Mouse (Mus musculus): Measurements from ENCODE around the gene Cir1. TPM values are rescaled to one million over a fixed set of nuclear protein-coding genes. Genes with fewer than 3 reads are reported as not detected.

Gene Cir1
- polyA plus RNA-seq, 1 experiment: 18.4 TPM

DNA sequence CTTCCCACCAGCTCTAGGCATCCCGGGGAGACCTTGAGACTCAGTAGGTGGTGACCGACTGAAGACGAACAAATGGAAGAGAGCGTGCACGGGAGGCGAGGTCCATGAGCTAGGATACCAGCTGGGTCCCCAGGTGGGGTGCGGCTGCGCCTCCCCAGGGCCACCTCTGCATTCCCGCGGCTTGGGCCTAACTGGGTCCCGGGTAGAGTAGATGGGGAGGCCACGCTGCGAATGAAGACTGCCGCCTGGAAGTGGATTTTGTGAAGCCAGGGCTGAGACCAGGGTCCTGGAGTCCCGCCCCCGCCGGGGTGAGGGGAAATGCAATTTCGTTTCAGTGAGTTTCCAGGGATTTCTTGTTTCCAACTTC lies 34.8 kb downstream of the Cir1 start:
- Histone ChIP-seq H3K9me3 (replicated peaks; ENCODE audit: control insufficient read depth, insufficient read depth, low read length, poor library complexity, severe bottlenecking) (no peaks in the 10 kb centered on the region), H3K36me3 (ENCODE audit: control insufficient read depth, insufficient read depth, low read length, poor library complexity, severe bottlenecking) (no peaks in the 10 kb centered on the region), H3K9ac (ENCODE audit: low read depth, poor library complexity, severe bottlenecking) (no peak overlapping the region), H3K27me3 (ENCODE audit: control insufficient read depth, insufficient read depth, low read length, poor library complexity, severe bottlenecking) (peaks cover 38% of the 10 kb centered on the region), H3K4me1 (ENCODE audit: control insufficient read depth, insufficient read depth, low read length) (no peaks in the 10 kb centered on the region), H3K27ac (ENCODE audit: insufficient read depth, low read length) (no peak overlapping the region), H3K4me3 (ENCODE audit: low read depth, low read length) (peak overlapping the region; percentile 26)
- no peak for TF ChIP-seq CTCF (IDR thresholded peaks at IDR 0.05; ENCODE audit: low read depth, low read length)
- TF ChIP-seq POLR2A (IDR thresholded peaks at IDR 0.05; ENCODE audit: insufficient read depth, low read length): no peak

DNA sequence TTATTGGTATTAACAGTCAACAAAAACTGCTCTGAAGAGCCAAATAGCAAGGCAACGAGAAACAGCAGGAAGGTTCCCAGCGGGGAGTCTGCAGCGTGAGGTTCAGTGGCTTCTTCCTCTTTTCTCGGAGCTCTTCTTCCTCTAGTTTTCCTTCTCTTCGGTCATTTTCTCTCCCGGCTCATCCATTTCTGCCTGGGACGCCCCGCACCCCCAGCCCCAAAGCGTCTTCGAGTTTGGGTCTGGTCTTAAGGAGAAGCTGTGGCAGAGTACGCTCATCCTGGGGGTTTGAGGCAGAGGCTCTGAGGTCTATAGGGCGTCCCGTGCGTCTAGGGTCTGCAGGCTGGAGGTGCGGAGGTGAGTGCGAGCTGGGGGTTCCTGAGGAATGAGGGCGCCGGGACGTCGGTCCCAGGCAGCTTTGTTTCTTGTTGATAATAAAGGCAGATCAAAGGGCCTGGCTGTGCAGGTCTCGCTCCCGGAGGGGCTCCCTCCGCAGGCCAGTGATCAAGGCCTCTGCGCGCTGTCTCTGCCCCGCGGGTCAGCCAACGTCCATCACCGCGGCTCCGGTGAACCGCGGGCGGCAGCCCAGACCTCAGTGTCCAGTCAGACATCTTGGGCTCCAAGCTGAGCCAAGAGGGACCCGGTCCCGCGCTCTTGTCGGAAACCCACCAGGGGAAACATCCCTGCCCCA lies 35.3 kb downstream of the Cir1 start:
- Histone ChIP-seq H3K9ac (ENCODE audit: low read depth, poor library complexity, severe bottlenecking) (no peak overlapping the region), H3K27me3 (ENCODE audit: control insufficient read depth, insufficient read depth, low read length, poor library complexity, severe bottlenecking) (peaks cover 42% of the 10 kb centered on the region), H3K27ac (ENCODE audit: insufficient read depth, low read length) (no peak overlapping the region), H3K4me1 (ENCODE audit: control insufficient read depth, insufficient read depth, low read length) (no peaks in the 10 kb centered on the region), H3K9me3 (replicated peaks; ENCODE audit: control insufficient read depth, insufficient read depth, low read length, poor library complexity, severe bottlenecking) (no peaks in the 10 kb centered on the region), H3K36me3 (ENCODE audit: control insufficient read depth, insufficient read depth, low read length, poor library complexity, severe bottlenecking) (no peaks in the 10 kb centered on the region), H3K4me3 (ENCODE audit: low read depth, low read length) (peak overlapping the region; percentile 26)
- TF ChIP-seq EP300 (IDR thresholded peaks at IDR 0.05; ENCODE audit: insufficient read depth, low read depth, low read length) (no peak), CTCF (IDR thresholded peaks at IDR 0.05; ENCODE audit: low read depth, low read length) (no peak), POLR2A (IDR thresholded peaks at IDR 0.05; ENCODE audit: insufficient read depth, low read length) (no peak)

DNA sequence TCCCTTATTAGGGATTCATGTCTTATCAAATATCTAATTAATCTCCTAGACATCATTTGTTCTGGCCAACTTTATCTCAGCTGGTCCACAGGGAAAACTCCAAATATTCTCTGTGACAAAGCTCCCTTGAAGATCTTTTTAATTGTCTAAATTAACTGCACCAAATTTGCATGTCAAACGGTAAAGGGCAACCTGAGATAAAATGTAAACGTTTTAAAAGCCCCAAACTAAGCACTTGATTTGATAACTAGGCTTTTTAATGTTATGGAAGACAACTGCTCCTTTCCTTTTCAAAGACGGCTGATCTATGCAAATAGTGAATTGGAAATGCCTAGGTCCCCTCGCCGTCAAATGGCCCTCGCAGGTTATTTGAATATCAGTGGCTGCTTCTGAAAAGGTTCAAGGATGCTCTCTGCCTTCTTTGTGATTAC lies 36.3 kb downstream of the Cir1 start:
- H3K36me3 ChIP-seq (ENCODE audit: control insufficient read depth, insufficient read depth, low read length, poor library complexity, severe bottlenecking): no peaks in the 10 kb centered on the region
- no peaks in the 10 kb centered on the region for H3K4me1 ChIP-seq (ENCODE audit: control insufficient read depth, insufficient read depth, low read length)
- H3K27ac ChIP-seq (ENCODE audit: insufficient read depth, low read length): no peak overlapping the region
- no peaks in the 10 kb centered on the region for H3K9me3 ChIP-seq (replicated peaks; ENCODE audit: control insufficient read depth, insufficient read depth, low read length, poor library complexity, severe bottlenecking)
- H3K9ac ChIP-seq (ENCODE audit: low read depth, poor library complexity, severe bottlenecking): no peak overlapping the region
- H3K4me3 ChIP-seq (ENCODE audit: low read depth, low read length): no peak overlapping the region
- H3K27me3 ChIP-seq (ENCODE audit: control insufficient read depth, insufficient read depth, low read length, poor library complexity, severe bottlenecking): peaks cover 51% of the 10 kb centered on the region
- TF ChIP-seq POLR2A (IDR thresholded peaks at IDR 0.05; ENCODE audit: insufficient read depth, low read length) (no peak), EP300 (IDR thresholded peaks at IDR 0.05; ENCODE audit: insufficient read depth, low read depth, low read length) (no peak), CTCF (IDR thresholded peaks at IDR 0.05; ENCODE audit: low read depth, low read length) (no peak)

DNA sequence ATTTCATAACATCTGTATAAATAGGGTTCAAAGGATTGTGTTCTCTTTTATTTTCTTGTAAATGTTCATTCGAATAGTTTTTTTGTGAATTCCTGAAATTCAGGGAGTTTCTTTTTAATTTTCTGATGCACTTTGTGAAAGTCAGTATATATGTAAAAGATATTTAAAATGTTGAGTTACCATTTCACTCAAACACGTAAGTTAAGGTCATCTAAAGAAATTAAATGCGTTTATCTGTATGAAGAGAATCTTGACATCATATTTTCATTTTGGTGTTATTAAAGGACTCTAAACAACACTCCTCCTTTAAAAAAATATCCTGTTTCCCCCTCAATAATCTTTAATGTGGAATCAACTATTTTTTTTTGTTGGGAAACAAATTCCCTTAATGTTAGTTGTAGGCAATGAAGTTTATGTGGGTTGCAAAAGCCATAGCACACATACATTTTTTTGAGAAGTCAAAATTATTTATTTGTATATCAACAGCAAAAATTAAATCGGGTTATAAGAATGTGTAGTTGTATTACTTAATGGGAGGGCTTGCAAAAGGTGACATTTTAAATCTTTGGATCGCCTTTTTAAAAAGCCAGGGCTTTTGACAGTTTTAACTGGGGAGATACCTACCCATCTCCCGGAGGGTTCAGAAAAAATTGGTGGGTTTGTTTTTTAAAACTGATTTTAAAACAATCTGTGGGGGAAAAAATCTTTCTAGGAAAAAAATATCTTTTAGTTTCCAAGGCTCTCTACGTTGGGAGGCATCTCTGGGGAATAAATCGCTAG lies 37.0 kb downstream of the Cir1 start:
- H3K9me3 ChIP-seq (replicated peaks; ENCODE audit: control insufficient read depth, insufficient read depth, low read length, poor library complexity, severe bottlenecking): no peaks in the 10 kb centered on the region
- TF ChIP-seq EP300 (IDR thresholded peaks at IDR 0.05; ENCODE audit: insufficient read depth, low read depth, low read length) (no peak), CTCF (IDR thresholded peaks at IDR 0.05; ENCODE audit: low read depth, low read length) (no peak), POLR2A (IDR thresholded peaks at IDR 0.05; ENCODE audit: insufficient read depth, low read length) (no peak)
- no peaks in the 10 kb centered on the region for H3K4me1 ChIP-seq (ENCODE audit: control insufficient read depth, insufficient read depth, low read length)

DNA sequence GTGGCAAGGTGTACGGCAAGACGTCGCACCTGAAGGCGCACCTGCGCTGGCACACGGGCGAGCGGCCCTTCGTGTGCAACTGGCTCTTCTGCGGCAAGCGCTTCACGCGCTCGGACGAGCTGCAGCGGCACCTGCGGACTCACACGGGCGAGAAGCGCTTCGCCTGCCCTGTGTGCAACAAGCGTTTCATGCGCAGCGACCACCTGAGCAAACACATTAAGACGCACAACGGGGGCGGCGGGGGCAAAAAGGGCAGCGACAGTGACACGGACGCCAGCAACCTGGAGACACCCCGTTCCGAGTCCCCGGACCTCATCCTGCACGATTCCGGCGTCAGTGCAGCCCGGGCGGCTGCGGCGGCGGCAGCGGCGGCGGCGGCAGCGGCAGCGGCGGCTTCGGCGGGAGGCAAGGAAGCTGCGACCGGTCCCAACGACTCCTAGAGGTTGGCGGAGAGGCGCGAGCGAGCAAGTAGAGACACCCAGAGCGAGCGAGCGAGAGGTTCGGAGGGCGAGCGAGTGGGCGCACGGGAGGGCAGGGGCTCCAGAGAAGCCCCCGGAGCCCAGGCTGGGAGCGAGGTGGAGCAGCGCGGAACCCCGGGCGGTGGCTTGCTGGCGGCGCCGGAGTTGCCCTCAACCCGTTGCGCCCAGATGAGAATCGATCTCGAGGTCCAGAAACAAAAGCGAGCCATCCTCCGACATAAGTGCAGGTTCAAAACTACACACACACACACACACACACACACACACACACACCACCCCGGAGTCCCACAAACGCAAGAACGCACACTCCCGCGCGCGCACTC lies 38.2 kb downstream of the Cir1 start:
- Histone ChIP-seq H3K4me1 (ENCODE audit: control insufficient read depth, insufficient read depth, low read length) (no peaks in the 10 kb centered on the region), H3K27me3 (ENCODE audit: control insufficient read depth, insufficient read depth, low read length, poor library complexity, severe bottlenecking) (peaks cover 48% of the 10 kb centered on the region), H3K9ac (ENCODE audit: low read depth, poor library complexity, severe bottlenecking) (peak overlapping the region; percentile 23; the same call in 1 of the 2 replicates)

More for the DNA sequence above, 37.0 kb downstream of the Cir1 start:
- Histone ChIP-seq H3K4me3 (ENCODE audit: low read depth, low read length) (no peak overlapping the region), H3K36me3 (ENCODE audit: control insufficient read depth, insufficient read depth, low read length, poor library complexity, severe bottlenecking) (no peaks in the 10 kb centered on the region), H3K27me3 (ENCODE audit: control insufficient read depth, insufficient read depth, low read length, poor library complexity, severe bottlenecking) (peaks cover 50% of the 10 kb centered on the region), H3K9ac (ENCODE audit: low read depth, poor library complexity, severe bottlenecking) (no peak overlapping the region), H3K27ac (ENCODE audit: insufficient read depth, low read length) (no peak overlapping the region)

More for the DNA sequence above, 38.2 kb downstream of the Cir1 start:
- TF ChIP-seq EP300 (IDR thresholded peaks at IDR 0.05; ENCODE audit: insufficient read depth, low read depth, low read length) (no peak), CTCF (IDR thresholded peaks at IDR 0.05; ENCODE audit: low read depth, low read length) (no peak), POLR2A (IDR thresholded peaks at IDR 0.05; ENCODE audit: insufficient read depth, low read length) (no peak)
- Histone ChIP-seq H3K9me3 (replicated peaks; ENCODE audit: control insufficient read depth, insufficient read depth, low read length, poor library complexity, severe bottlenecking) (no peaks in the 10 kb centered on the region), H3K4me3 (ENCODE audit: low read depth, low read length) (peak overlapping the region; percentile 45), H3K36me3 (ENCODE audit: control insufficient read depth, insufficient read depth, low read length, poor library complexity, severe bottlenecking) (no peaks in the 10 kb centered on the region), H3K27ac (ENCODE audit: insufficient read depth, low read length) (no peak overlapping the region)
